In the genomic region with DNA sequence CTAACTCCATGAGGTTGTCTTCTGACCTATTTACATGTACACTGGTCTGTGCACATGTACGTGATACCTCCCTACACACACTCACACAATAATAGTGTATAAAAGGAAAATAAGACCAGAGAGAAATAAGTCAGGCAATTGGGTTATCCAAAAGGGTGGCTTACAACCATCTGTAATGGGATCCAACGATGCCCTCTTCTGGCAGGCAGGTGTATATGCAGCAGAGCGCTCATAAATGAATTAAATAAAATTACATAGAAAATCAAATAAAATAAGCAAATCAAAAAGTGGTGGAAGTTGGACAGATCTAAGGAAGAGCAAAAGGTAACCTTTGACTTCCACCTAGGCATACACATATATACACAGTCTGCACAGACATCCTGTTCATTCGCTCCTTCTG, we compare ENCODE assay signal across 14 mouse cellular contexts. TPM values are rescaled to one million over a fixed set of nuclear protein-coding genes. Genes with fewer than 3 reads are reported as not detected.
DNase-seq lines count a peak whose midpoint lies in the region; ATAC-seq and TF ChIP-seq lines count a peak whose summit lies in the region.
"Had no signal": no experiment of that assay in that cellular context is flagged by ENCODE, and none has a peak within 500 bp of the region (broad histone marks: within the 10 kb centered on the region; RNA-seq: fewer than 3 reads in every experiment).

No protein-coding gene starts in this region.

- TF ChIP-seq CTCF in cortical plate, adult 2 months (IDR thresholded peaks at IDR 0.05; ENCODE audit: extremely low read depth, insufficient read depth, low read length): 0 out of 2 replicates have a peak, but pooled peaks have one; percentile 12

- no peak for TF ChIP-seq POLR2A in cortical plate, adult 2 months (IDR thresholded peaks at IDR 0.05; ENCODE audit: extremely low read depth, insufficient read depth, low read length)

- peak; percentile 53 for ATAC-seq in CD4-positive, CD25-positive, alpha-beta regulatory T cell, adult 4 months
- no peak for ATAC-seq in erythroid progenitor cell, adult 5-6 weeks (replicated peaks; ENCODE audit: low FRiP score, poor library complexity, severe bottlenecking)

- no peaks in the 10 kb centered on the region for H3K4me1 ChIP-seq in cortical plate, adult 2 months (ENCODE audit: control insufficient read depth, insufficient read depth, low read length)

- no peak overlapping the region for H3K4me3 ChIP-seq in cortical plate, adult 2 months (ENCODE audit: insufficient read depth, low read length)

- no peak overlapping the region for H3K27ac ChIP-seq in cortical plate, adult 2 months (ENCODE audit: insufficient read depth, low read length)
- H3K27ac ChIP-seq: hindbrain, embryonic 14.5 days had no signal

- peak; percentile 4 for DNase-seq in kidney, postnatal 10 days
- DNase-seq in kidney, adult 11 months: no peak
- DNase-seq in A20 (ENCODE audit: low read depth, low spot score): peak; percentile 12
- DNase-seq in Muller cell, postnatal 12 days (ENCODE audit: inconsistent ontology term): no peak
- DNase-seq: adrenal gland, adult 2 months; cerebellum, postnatal 36 days; layer of hippocampus, postnatal 36 days; lung, adult 18-20 months had no signal

RNA-seq across cellular contexts. Expression of a gene that starts 10.8 kb away (rescaled TPM):
- polyA plus RNA-seq in CD4-positive, CD25-positive, alpha-beta regulatory T cell, adult 4 months (2017; shearing (Covaris generic)): under 1 TPM in 1 of 2 experiments, not detected in 1; 0.30 TPM
- 0.08 TPM in 1 of 2 replicates, not detected in the other for polyA plus RNA-seq in cortical plate, adult 2 months (2012; rRNA removed)
- total RNA-seq in erythroid progenitor cell, adult 5-6 weeks (2015; ENCODE audit: low replicate concordance): not detected in 2 replicates
- total RNA-seq in erythroid progenitor cell, adult 5-6 weeks (2017; ENCODE audit: low replicate concordance): not detected in 2 replicates
- total RNA-seq: adrenal gland, adult 2 months; granulocyte monocyte progenitor cell, adult 5-6 weeks had no signal
- polyA plus RNA-seq: adrenal gland, adult 2 months; spleen, adult 2 months had no signal

RNA-seq across cellular contexts. Expression of a gene that starts 31.2 kb away (rescaled TPM):
- 10 to 100 TPM; 23.9 to 29.3 TPM for polyA plus RNA-seq in CD4-positive, CD25-positive, alpha-beta regulatory T cell, adult 4 months (2017; shearing (Covaris generic))
- 4.6 and 4.8 TPM in 2 replicates for polyA plus RNA-seq in cortical plate, adult 2 months (2012; rRNA removed)
- total RNA-seq in erythroid progenitor cell, adult 5-6 weeks (2015; ENCODE audit: low replicate concordance): 6.8 and 14.3 TPM in 2 replicates
- 9.7 and 57.9 TPM in 2 replicates for total RNA-seq in erythroid progenitor cell, adult 5-6 weeks (2017; ENCODE audit: low replicate concordance)

RNA-seq across cellular contexts. Expression of a gene that starts 33.1 kb away (rescaled TPM):
- 100 to 1,000 TPM; 210 to 310 TPM for polyA plus RNA-seq in CD4-positive, CD25-positive, alpha-beta regulatory T cell, adult 4 months (2017; shearing (Covaris generic))
- 473 and 556 TPM in 2 replicates for polyA plus RNA-seq in cortical plate, adult 2 months (2012; rRNA removed)
- total RNA-seq in erythroid progenitor cell, adult 5-6 weeks (2015; ENCODE audit: low replicate concordance): 26.3 and 59.5 TPM in 2 replicates
- total RNA-seq in erythroid progenitor cell, adult 5-6 weeks (2017; ENCODE audit: low replicate concordance): 51.6 and 63.5 TPM in 2 replicates

RNA-seq across cellular contexts. Expression of a gene that starts 33.2 kb away (rescaled TPM):
- polyA plus RNA-seq in CD4-positive, CD25-positive, alpha-beta regulatory T cell, adult 4 months (2017; shearing (Covaris generic)): 10 to 100 TPM; 14.2 to 14.8 TPM
- polyA plus RNA-seq in cortical plate, adult 2 months (2012; rRNA removed): 7.8 and 8.1 TPM in 2 replicates
- 1.4 and 2.1 TPM in 2 replicates for total RNA-seq in erythroid progenitor cell, adult 5-6 weeks (2015; ENCODE audit: low replicate concordance)
- not detected in 2 replicates for total RNA-seq in erythroid progenitor cell, adult 5-6 weeks (2017; ENCODE audit: low replicate concordance)

RNA-seq across cellular contexts. Expression of a gene that starts 47.7 kb away (rescaled TPM):
- 10 to 100 TPM; 34.4 to 38.5 TPM for polyA plus RNA-seq in CD4-positive, CD25-positive, alpha-beta regulatory T cell, adult 4 months (2017; shearing (Covaris generic))
- polyA plus RNA-seq in cortical plate, adult 2 months (2012; rRNA removed): 20.0 and 24.0 TPM in 2 replicates
- total RNA-seq in erythroid progenitor cell, adult 5-6 weeks (2015; ENCODE audit: low replicate concordance): 55.1 and 75.5 TPM in 2 replicates
- 74.7 and 95.0 TPM in 2 replicates for total RNA-seq in erythroid progenitor cell, adult 5-6 weeks (2017; ENCODE audit: low replicate concordance)

Comparison
In these comparisons a context has a peak if more than half of its experiments do, and no peak if none do; other contexts are left out.
1. DNase-seq: peak in kidney, postnatal 10 days (single experiment) and A20 (single experiment); none in kidney, adult 11 months (single experiment) and Muller cell, postnatal 12 days (single experiment).